Mouse (Mus musculus) granulocyte monocyte progenitor cell, adult 5-6 weeks (primary cell): Measurements from ENCODE around the gene Wipf2. TPM values are rescaled to one million over a fixed set of nuclear protein-coding genes. Genes with fewer than 3 reads are reported as not detected.

ENCODE experiments used
- total RNA-seq, 2 experiments: library from RNA; stranded (forward) in 1 of 2; stranded (reverse) in 1 of 2; fragments of 200-712, 200-1000 nt in 1 of 2; fragments of >200 nt in 1 of 2; fragmentation: Nextera tagmentation in 1 of 2; gene quantifications; 2 replicates each; pipeline ENCODE4 v1.2.3; 2014 to 2017

Gene Wipf2
- total RNA-seq, 2 experiments from 2014 or later, result 2.8 to 8.6 TPM

Other genes starting within 250 kb of the Wipf2 start
- gene Gm12355, start 238.0 kb upstream of the Wipf2 start, total RNA-seq (2014; fragmentation: Nextera tagmentation), result 1.6 and 1.8 TPM in 2 replicates
- 4.8 and 9.5 TPM in 2 replicates for gene Gm12355, start 238.0 kb upstream of the Wipf2 start, total RNA-seq (2017)
- not detected in 2 replicates for gene Gsdma3, start 237.3 kb upstream of the Wipf2 start, total RNA-seq (2014; fragmentation: Nextera tagmentation)
- gene Gsdma3, start 237.3 kb upstream of the Wipf2 start, total RNA-seq (2017), result not detected in 2 replicates
- gene Gsdma2, start 216.9 kb upstream of the Wipf2 start, total RNA-seq (2014; fragmentation: Nextera tagmentation), result not detected in 2 replicates
- gene Gsdma2, start 216.9 kb upstream of the Wipf2 start, total RNA-seq (2017), result not detected in 2 replicates
- not detected in 2 replicates for gene Gsdma, start 199.3 kb upstream of the Wipf2 start, total RNA-seq (2014; fragmentation: Nextera tagmentation)
- not detected in 2 replicates for gene Gsdma, start 199.3 kb upstream of the Wipf2 start, total RNA-seq (2017)
- gene Psmd3, start 181.1 kb upstream of the Wipf2 start, total RNA-seq (2014; fragmentation: Nextera tagmentation), result 77.3 and 81.3 TPM in 2 replicates
- 67.4 and 90.0 TPM in 2 replicates for gene Psmd3, start 181.1 kb upstream of the Wipf2 start, total RNA-seq (2017)
- gene Csf3, start 162.4 kb upstream of the Wipf2 start, total RNA-seq (2014; fragmentation: Nextera tagmentation), result not detected in 2 replicates
- not detected in 2 replicates for gene Csf3, start 162.4 kb upstream of the Wipf2 start, total RNA-seq (2017)
- gene Med24, start 134.2 kb upstream of the Wipf2 start, total RNA-seq (2014; fragmentation: Nextera tagmentation), result 57.3 and 68.2 TPM in 2 replicates
- 37.6 and 42.6 TPM in 2 replicates for gene Med24, start 134.2 kb upstream of the Wipf2 start, total RNA-seq (2017)
- 39.3 and 39.5 TPM in 2 replicates for gene Thra, start 123.0 kb upstream of the Wipf2 start, total RNA-seq (2014; fragmentation: Nextera tagmentation)
- gene Thra, start 123.0 kb upstream of the Wipf2 start, total RNA-seq (2017), result 23.0 and 24.2 TPM in 2 replicates
- gene Nr1d1, start 88.3 kb upstream of the Wipf2 start, total RNA-seq (2014; fragmentation: Nextera tagmentation), result 2.3 and 2.8 TPM in 2 replicates
- gene Nr1d1, start 88.3 kb upstream of the Wipf2 start, total RNA-seq (2017), result 1.2 TPM in 1 of 2 replicates, not detected in the other
- 72.7 and 75.0 TPM in 2 replicates for gene Msl1, start 68.1 kb upstream of the Wipf2 start, total RNA-seq (2014; fragmentation: Nextera tagmentation)
- gene Msl1, start 68.1 kb upstream of the Wipf2 start, total RNA-seq (2017), result 59.8 and 70.1 TPM in 2 replicates
- 46.1 and 46.7 TPM in 2 replicates for gene Casc3, start 58.7 kb upstream of the Wipf2 start, total RNA-seq (2014; fragmentation: Nextera tagmentation)
- gene Casc3, start 58.7 kb upstream of the Wipf2 start, total RNA-seq (2017), result 13.6 and 31.8 TPM in 2 replicates
- 2.0 TPM in 1 of 2 replicates, not detected in the other for gene Rapgefl1, start 26.9 kb upstream of the Wipf2 start, total RNA-seq (2014; fragmentation: Nextera tagmentation)
- gene Rapgefl1, start 26.9 kb upstream of the Wipf2 start, total RNA-seq (2017), result 0.30 TPM in 1 of 2 replicates, not detected in the other
- 47.8 and 58.8 TPM in 2 replicates for gene Cdc6, start 44.2 kb downstream of the Wipf2 start, total RNA-seq (2014; fragmentation: Nextera tagmentation)
- gene Cdc6, start 44.2 kb downstream of the Wipf2 start, total RNA-seq (2017), result 30.3 and 43.5 TPM in 2 replicates
- 3.8 and 8.8 TPM in 2 replicates for gene Rara, start 64.2 kb downstream of the Wipf2 start, total RNA-seq (2014; fragmentation: Nextera tagmentation)
- 1.9 and 3.1 TPM in 2 replicates for gene Rara, start 64.2 kb downstream of the Wipf2 start, total RNA-seq (2017)
- not detected in 2 replicates for gene Gjd3, start 119.4 kb downstream of the Wipf2 start, total RNA-seq (2014; fragmentation: Nextera tagmentation)
- 1.8 TPM in 1 of 2 replicates, not detected in the other for gene Gjd3, start 119.4 kb downstream of the Wipf2 start, total RNA-seq (2017)
- 216 and 220 TPM in 2 replicates for gene Top2a, start 160.6 kb downstream of the Wipf2 start, total RNA-seq (2014; fragmentation: Nextera tagmentation)
- gene Top2a, start 160.6 kb downstream of the Wipf2 start, total RNA-seq (2017), result 674 and 681 TPM in 2 replicates
- gene Igfbp4, start 177.6 kb downstream of the Wipf2 start, total RNA-seq (2014; fragmentation: Nextera tagmentation), result 236 and 288 TPM in 2 replicates
- gene Igfbp4, start 177.6 kb downstream of the Wipf2 start, total RNA-seq (2017), result 279 and 410 TPM in 2 replicates
- gene Tns4, start 225.7 kb downstream of the Wipf2 start, total RNA-seq (2014; fragmentation: Nextera tagmentation), result 2.8 and 3.0 TPM in 2 replicates
- 0.62 and 3.1 TPM in 2 replicates for gene Tns4, start 225.7 kb downstream of the Wipf2 start, total RNA-seq (2017)